Mouse (Mus musculus) liver, embryonic 14.5 days (tissue): ENCODE measurements at regions not wholly inside any gene's neighbourhood (a gene's known extent, or its start where the extent isn't known, plus 50 kb on each side); places are given as distances from the start of the nearest gene placed in this dataset.

ENCODE experiments used
- CTCF ChIP-seq: IDR thresholded peaks from 2 replicates; pipeline ENCODE4 v1.5.1; 2016; ENCODE audit warnings: antibody characterized with exemption, low read depth, control low read depth
- EP300 ChIP-seq: IDR thresholded peaks from 2 replicates; pipeline ENCODE4 v1.6.1; 2016; ENCODE audit warnings: antibody characterized with exemption, low read depth

GRCm38 (mm10) chr1:177336436-177336835 lies 78.4 kb upstream of the Akt3 start:
- TF ChIP-seq CTCF, result no peak
- no peak for TF ChIP-seq EP300
